ENCODE assay signal across 14 mouse cellular contexts in the genomic region with DNA sequence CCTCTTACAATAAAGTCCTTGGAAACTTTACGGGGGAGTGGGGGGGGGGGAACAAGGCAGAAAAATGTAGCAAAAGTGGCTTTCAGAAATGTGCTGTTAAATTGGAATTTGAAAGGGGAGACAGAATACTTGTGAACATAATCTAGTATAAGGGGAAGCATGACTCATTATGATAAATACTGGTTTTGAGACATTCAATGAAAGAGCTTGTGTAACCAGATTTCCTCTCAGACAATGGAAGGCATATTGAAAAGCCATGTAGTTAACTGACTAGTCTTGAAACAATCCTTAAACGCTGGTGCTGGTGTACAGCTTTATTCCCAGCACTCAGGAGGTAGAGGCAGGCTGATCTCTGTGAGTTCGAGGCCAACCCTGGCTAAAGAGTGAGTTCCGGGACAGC. TPM values are rescaled to one million over a fixed set of nuclear protein-coding genes. Genes with fewer than 3 reads are reported as not detected.
DNase-seq lines count a peak whose midpoint lies in the region; TF ChIP-seq lines count a peak whose summit lies in the region.
"Had no signal": no experiment of that assay in that cellular context is flagged by ENCODE, and none has a peak within 500 bp of the region (broad histone marks: within the 10 kb centered on the region; RNA-seq: fewer than 3 reads in every experiment).

No protein-coding gene starts in this region.

- H3K9me3 ChIP-seq in MEL (replicated peaks; ENCODE audit: insufficient read depth, low read length): no peaks in the 10 kb centered on the region
- H3K9me3 ChIP-seq: embryonic facial prominence, embryonic 15.5 days; forebrain, embryonic 12.5 days; G1E; heart, embryonic 15.5 days; hindbrain, embryonic 10.5 days had no signal

- no peak overlapping the region for H3K27ac ChIP-seq in MEL (ENCODE audit: control insufficient read depth, low read depth, low read length)
- H3K27ac ChIP-seq: embryonic facial prominence, embryonic 15.5 days; forebrain, embryonic 12.5 days; heart, adult 2 months; heart, embryonic 15.5 days; hindbrain, embryonic 10.5 days; hindbrain, embryonic 14.5 days had no signal

- H3K9ac ChIP-seq in MEL (ENCODE audit: control insufficient read depth, low read depth, low read length, poor library complexity, severe bottlenecking): no peak overlapping the region
- H3K9ac ChIP-seq: embryonic facial prominence, embryonic 15.5 days; forebrain, embryonic 12.5 days; heart, embryonic 15.5 days; hindbrain, embryonic 14.5 days had no signal

- no peak overlapping the region for H3K4me3 ChIP-seq in MEL (ENCODE audit: control insufficient read depth in 1 of 2, insufficient read depth in 1 of 2, low read depth in 2 of 2, low read length in 2 of 2)
- H3K4me3 ChIP-seq: embryonic facial prominence, embryonic 15.5 days; forebrain, embryonic 12.5 days; heart, adult 2 months; heart, embryonic 15.5 days; hindbrain, embryonic 10.5 days had no signal

- TF ChIP-seq EP300 in MEL (IDR thresholded peaks at IDR 0.05; ENCODE audit: low read depth in 1 of 2, low read length in 2 of 2): 0 out of 4 replicates have a peak, but pooled peaks of 1 of the 2 experiments have one; percentile 28

- TF ChIP-seq POLR2A in MEL (IDR thresholded peaks at IDR 0.05; ENCODE audit: control insufficient read depth in 1 of 2, insufficient read depth in 1 of 2, low read depth in 1 of 2, low read length in 2 of 2, poor library complexity in 1 of 2): no peak

- no peak for TF ChIP-seq RAD21 in MEL (IDR thresholded peaks at IDR 0.05; ENCODE audit: low read depth, low read length)

- DNase-seq in 416B (ENCODE audit: low read depth) (peak; percentile 86), MEL (ENCODE audit: low read depth, low spot score) (peak; percentile 41)
- DNase-seq in brain, adult 2 months (ENCODE audit: low read depth, low spot score): peak; percentile 20
- DNase-seq in induced T-regulatory cell, adult 2 months (ENCODE audit: low read depth): peak; percentile 30
- DNase-seq in ovary, adult 18-20 months (ENCODE audit: low spot score): no peak
- no peak for DNase-seq in thymus, postnatal 4 days
- no peak for DNase-seq in B cell, adult 2 months

- H3K36me3 ChIP-seq in MEL (ENCODE audit: control insufficient read depth in 1 of 2, insufficient read depth in 2 of 2, low read length in 2 of 2): peaks cover 0 to 17% of the 10 kb centered on the region in 2 experiments; a peak in 3 of 4 replicates
- H3K36me3 ChIP-seq: embryonic facial prominence, embryonic 15.5 days; forebrain, embryonic 12.5 days; G1E; heart, embryonic 15.5 days; hindbrain, embryonic 10.5 days had no signal

- peaks cover 29% of the 10 kb centered on the region for H3K79me2 ChIP-seq in MEL (ENCODE audit: control insufficient read depth, insufficient read depth, low read length, poor library complexity)

- peaks cover 4 to 5% of the 10 kb centered on the region in 2 experiments; a peak in 3 of 4 replicates for H3K4me1 ChIP-seq in MEL (ENCODE audit: control insufficient read depth in 1 of 2, insufficient read depth in 2 of 2, low read length in 2 of 2)

- peaks cover 5 to 11% of the 10 kb centered on the region in 2 experiments for H3K27me3 ChIP-seq in MEL (ENCODE audit: control insufficient read depth in 1 of 2, insufficient read depth in 2 of 2, low read length in 2 of 2)
- H3K27me3 ChIP-seq: embryonic facial prominence, embryonic 15.5 days; forebrain, embryonic 12.5 days; heart, embryonic 15.5 days had no signal

- no peak for TF ChIP-seq CTCF in MEL (IDR thresholded peaks at IDR 0.05 in 2 of 3, conservative IDR thresholded peaks at IDR 0.05 in 1 of 3; ENCODE audit: control insufficient read depth in 1 of 3, insufficient read depth in 1 of 3, low read depth in 2 of 3, low read length in 3 of 3, poor library complexity in 1 of 3, severe bottlenecking in 1 of 3)

TF ChIP-seq in MEL, 35 proteins besides CTCF, POLR2A, EP300 and RAD21:
- TF ChIP-seq MXI1 (IDR thresholded peaks at IDR 0.05; ENCODE audit: low read depth, low read length) (no peak), USF1 (IDR thresholded peaks at IDR 0.05; ENCODE audit: low read depth, low read length) (no peak), CHD2 (IDR thresholded peaks at IDR 0.05; ENCODE audit: low read length) (no peak), TCF12 (IDR thresholded peaks at IDR 0.05; ENCODE audit: low read depth, low read length) (no peak), ETS1 (IDR thresholded peaks at IDR 0.05; ENCODE audit: low read depth, low read length) (no peak), ZKSCAN1 (IDR thresholded peaks at IDR 0.05; ENCODE audit: low read depth, low read length) (no peak), CHD1 (IDR thresholded peaks at IDR 0.05; ENCODE audit: low read depth, low read length) (no peak), BHLHE40 (IDR thresholded peaks at IDR 0.05; ENCODE audit: borderline replicate concordance, low read depth, low read length) (no peak), NRF1 (IDR thresholded peaks at IDR 0.05; ENCODE audit: insufficient read depth, low read depth, low read length, poor library complexity, severe bottlenecking) (no peak), HCFC1 (IDR thresholded peaks at IDR 0.05; ENCODE audit: low read depth, low read length) (no peak), E2F4 (IDR thresholded peaks at IDR 0.05; ENCODE audit: borderline replicate concordance, low read depth, low read length) (no peak)

RNA-seq across cellular contexts. Expression of a gene that starts 1.6 kb away (rescaled TPM):
- 16.1 and 18.2 TPM in 2 replicates for total RNA-seq in MEL (2012; rRNA removed)
- polyA plus RNA-seq in MEL (2012; ENCODE audit: insufficient read depth in 1 of 2, insufficient read length in 2 of 2, low read depth in 1 of 2, low replicate concordance in 2 of 2, missing spikeins in 1 of 2): 100 to 1,000 TPM in 1 of 2 experiments, 10 to 100 TPM in 1; 41.8 to 119 TPM

Comparison
In these comparisons a context has a peak if more than half of its experiments do, and no peak if none do; other contexts are left out.
1. DNase-seq: peak in 416B (single experiment), MEL (single experiment), brain, adult 2 months (single experiment) and induced T-regulatory cell, adult 2 months (single experiment); none in ovary, adult 18-20 months (single experiment), thymus, postnatal 4 days (single experiment) and B cell, adult 2 months (0 of 2).